Mouse (Mus musculus) ovary, postnatal 10 days (tissue): Measurements from ENCODE around the gene Sephs1.
"Not testable (repeated sequence)": the region's sequence is repeated elsewhere in the genome, so short reads cannot be mapped to it uniquely, and the experiment has no call there.

Experiments
- DNase-seq: peaks from one replicate; pipeline ENCODE4 v3.0.0; 2022; ENCODE audit warnings: low spot score

The Sephs1 gene

GRCm38 (mm10) chr2:4907916-4908315, 26.6 kb downstream of the Sephs1 start:
- no peak for DNase-seq

- DNase-seq = no peak
These were observed 27.5 kb downstream of the Sephs1 start for GRCm38 (mm10) chr2:4908771-4909315.

- no peak for DNase-seq
These were observed 28.5 kb downstream of the Sephs1 start for GRCm38 (mm10) chr2:4909909-4910308.

GRCm38 (mm10) chr2:4910521-4910920, 29.2 kb downstream of the Sephs1 start:
- no peak for DNase-seq

GRCm38 (mm10) chr2:4913949-4914348, 32.6 kb downstream of the Sephs1 start:
- DNase-seq = no peak

GRCm38 (mm10) chr2:4916037-4916436, 34.7 kb downstream of the Sephs1 start:
- no peak for DNase-seq

- DNase-seq = peak; percentile 36
These were observed 36.1 kb downstream of the Sephs1 start for GRCm38 (mm10) chr2:4917326-4918021.

GRCm38 (mm10) chr2:4918860-4919739, 37.7 kb downstream of the Sephs1 start, which contains the start of gene Phyh:
TSS of gene Phyh (plus strand) at chr2:4919019.
- DNase-seq = peak; percentile 72

- DNase-seq = no peak
These were observed 39.7 kb downstream of the Sephs1 start for GRCm38 (mm10) chr2:4921019-4921418.

GRCm38 (mm10) chr2:4922476-4923164, 41.3 kb downstream of the Sephs1 start:
- DNase-seq = no peak

- no peak for DNase-seq
These were observed 46.0 kb downstream of the Sephs1 start for GRCm38 (mm10) chr2:4927391-4927790.

GRCm38 (mm10) chr2:4929230-4929629, 47.9 kb downstream of the Sephs1 start:
- DNase-seq = no peak

- DNase-seq = no peak
These were observed 53.2 kb downstream of the Sephs1 start for GRCm38 (mm10) chr2:4934516-4934915.

GRCm38 (mm10) chr2:4937931-4938330, 56.6 kb downstream of the Sephs1 start:
- no peak for DNase-seq

GRCm38 (mm10) chr2:4940861-4941260, 59.5 kb downstream of the Sephs1 start:
- DNase-seq = no peak

GRCm38 (mm10) chr2:4949691-4950090, 68.3 kb downstream of the Sephs1 start:
- not testable (repeated sequence) for DNase-seq

GRCm38 (mm10) chr2:4950986-4951385, 69.6 kb downstream of the Sephs1 start:
- no peak for DNase-seq

GRCm38 (mm10) chr2:4954216-4954760, 72.9 kb downstream of the Sephs1 start:
- no peak for DNase-seq

- no peak for DNase-seq
These were observed 76.7 kb downstream of the Sephs1 start for GRCm38 (mm10) chr2:4958039-4958438.
